Mouse (Mus musculus) 3T3-L1 (cell line): Measurements from ENCODE around the gene Ift74.
A peak's percentile ranks its signal among the peaks of the same experiment; 100 is the strongest.

ENCODE experiments used
- DNase-seq: peaks from one replicate; pipeline ENCODE4 v3.0.0-alpha.2; 2015; ENCODE audit warnings: low read depth, low spot score

Ift74 gene

GRCm38 (mm10) chr4:94691078-94691477, 76.8 kb downstream of the Ift74 start:
- no peak for DNase-seq

GRCm38 (mm10) chr4:94692175-94692574, 77.9 kb downstream of the Ift74 start:
- DNase-seq = no peak

DNA sequence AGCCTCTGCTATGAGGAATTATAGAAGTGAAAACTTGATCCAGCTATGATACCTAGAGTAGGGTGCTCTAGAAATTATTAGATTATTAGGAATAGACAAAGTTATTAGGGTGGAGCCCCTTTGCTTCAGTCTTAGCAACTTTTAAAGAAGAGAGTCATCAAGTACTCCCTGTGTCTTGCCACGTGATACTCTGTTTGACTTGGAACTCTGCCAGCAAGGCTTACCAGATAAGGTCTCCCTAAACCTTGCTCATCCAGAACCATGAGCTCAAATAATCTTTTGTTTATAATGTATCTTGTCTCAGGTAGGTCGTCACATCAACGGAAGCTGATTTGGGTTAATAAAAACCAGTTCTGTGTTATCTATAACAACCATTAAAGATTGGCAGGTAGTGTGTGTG, 82.1 kb downstream of the Ift74 start:
- no peak for DNase-seq

GRCm38 (mm10) chr4:94711002-94711401, 96.7 kb downstream of the Ift74 start:
- no peak for DNase-seq

DNA sequence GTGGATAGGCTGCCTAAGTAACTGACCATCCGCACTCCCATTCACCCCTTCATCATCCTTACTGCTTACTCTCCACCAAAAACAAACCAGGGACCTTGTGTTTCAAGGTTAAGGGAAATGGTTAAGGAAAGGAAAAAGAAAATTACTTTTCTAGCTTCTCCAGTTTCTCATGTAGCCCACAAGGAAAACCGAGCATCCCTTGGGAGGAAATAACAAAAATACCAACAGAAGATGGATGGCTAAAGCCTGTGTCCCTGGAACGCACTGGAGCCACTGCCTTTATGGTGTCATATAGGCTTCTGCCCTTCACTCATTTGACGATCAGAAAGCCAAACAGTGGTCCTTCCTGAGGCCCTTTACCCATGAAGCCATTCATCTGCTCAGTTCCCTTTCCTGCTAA, 97.1 kb downstream of the Ift74 start:
- no peak for DNase-seq

DNA sequence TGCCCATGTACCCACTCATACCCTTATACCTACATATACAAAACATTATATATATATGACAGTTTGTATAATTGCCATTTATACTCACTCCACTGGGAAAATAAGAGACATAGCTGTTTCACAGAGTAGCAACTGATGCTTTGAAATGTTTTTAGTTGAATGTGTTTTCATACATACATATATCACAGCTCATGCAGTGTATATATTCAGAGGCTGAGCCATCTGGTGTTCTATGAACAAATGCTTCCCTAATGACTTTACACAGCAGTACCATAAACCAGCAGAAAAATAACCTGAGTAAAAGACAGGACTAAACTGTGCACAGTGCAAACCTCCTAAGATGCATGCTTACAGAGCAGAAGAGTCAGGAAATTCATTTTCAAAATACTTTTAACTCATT, 99.5 kb downstream of the Ift74 start:
- DNase-seq = no peak

DNA sequence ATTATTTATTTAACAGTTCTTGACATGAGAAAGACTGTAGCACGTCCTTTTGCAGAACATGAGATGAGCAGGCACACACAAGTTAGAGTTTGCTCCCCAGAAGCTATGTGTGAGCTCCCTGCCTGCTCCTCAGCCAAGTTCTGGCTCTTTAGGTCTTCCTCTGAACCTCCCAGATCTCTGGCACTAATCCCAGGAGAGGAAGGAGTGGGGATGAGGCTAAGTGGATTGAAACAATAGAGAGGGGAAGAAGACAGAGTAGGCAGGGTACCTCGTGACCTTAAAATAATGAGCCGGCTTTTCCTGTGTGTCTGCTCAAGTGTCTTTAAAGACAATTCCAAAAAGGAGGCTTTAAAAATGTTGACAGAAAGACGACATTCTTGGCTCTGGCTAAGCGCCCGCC, 100.9 kb downstream of the Ift74 start:
- peak; percentile 12 for DNase-seq

- no peak for DNase-seq
These were observed 111.5 kb downstream of the Ift74 start for GRCm38 (mm10) chr4:94725799-94726198.

- no peak for DNase-seq
These were observed 118.4 kb downstream of the Ift74 start for GRCm38 (mm10) chr4:94732721-94733120.

DNA sequence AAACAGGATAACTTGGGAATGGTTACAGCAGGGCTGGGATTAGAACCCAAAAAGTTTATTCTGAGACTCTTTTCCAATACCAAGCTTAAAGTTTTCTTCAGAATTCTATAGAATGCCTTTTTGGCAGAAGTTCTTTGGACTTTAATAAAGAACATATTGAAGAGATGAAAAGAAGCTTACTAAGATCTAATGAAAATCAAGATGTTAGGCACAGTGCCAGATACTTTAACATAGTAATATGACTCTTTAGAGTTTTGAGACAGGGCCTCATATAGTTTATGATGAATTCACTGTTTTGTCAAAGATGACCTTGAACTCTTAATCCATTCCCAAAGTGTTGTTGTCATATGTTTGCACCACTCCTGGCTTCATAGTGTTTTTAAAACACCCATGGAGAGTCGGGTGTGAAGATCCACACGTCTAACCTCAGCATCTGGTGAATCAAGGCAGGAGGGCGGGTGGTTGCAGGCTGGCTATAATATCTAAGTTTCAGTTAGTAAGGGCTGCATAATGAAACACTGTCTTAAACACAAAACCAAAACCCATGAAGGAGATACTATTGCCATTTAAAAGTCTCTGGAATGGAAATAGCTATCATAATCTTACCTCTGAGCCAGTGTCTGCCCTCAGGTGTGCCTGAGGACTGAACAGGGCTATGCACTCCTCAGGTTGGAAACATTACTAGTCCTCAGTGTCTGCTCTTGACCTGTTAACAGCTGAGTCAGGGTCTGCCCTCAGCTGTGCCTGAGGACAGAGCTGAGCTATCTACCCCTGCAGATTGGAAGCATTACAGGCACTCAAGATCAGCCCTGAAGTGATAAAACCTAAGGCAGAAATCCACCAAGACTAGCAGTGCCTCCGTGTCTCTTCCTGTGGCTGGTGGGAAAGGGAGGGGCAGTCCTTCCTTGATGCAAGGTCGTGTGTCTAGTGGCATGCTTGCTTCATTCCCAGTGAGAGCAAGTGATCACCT, 123.3 kb downstream of the Ift74 start:
- no peak for DNase-seq

DNA sequence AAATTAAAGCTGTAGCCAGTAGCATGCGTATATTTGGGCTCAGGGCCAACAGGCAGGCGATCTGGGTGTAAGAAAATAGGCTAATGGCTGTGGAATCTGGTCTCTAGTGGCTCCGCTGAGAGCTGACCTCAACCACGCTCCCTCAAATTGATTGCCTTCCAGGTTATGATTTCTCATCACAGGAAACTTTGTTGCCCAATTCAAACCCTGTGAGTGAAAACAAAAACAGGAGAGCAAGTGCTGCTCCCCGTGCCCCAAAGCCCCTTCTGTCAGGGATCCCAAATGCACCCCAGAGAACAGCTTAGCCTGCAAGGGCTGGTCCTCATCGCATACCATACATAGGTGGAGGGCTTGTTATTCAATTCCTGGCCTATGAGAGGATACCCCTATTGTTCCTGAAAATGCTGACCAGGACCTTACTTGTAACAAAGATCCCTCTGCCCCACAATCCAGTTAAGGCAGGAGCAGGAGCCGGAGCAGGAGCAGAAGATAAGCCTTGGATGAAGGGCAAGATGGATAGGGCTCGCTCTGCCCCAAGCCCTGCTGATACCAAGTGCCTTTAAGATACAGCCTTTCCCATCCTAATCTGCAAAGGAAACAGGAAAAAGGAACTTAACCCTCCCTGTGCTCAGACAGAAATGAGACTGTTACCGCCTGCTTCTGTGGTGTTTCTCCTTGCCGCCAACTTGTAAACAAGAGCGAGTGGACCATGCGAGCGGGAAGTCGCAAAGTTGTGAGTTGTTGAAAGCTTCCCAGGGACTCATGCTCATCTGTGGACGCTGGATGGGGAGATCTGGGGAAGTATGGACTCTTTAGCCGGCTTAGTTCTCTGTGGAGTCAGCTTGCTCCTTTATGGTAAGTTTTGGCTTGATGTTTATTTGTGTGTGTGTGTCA, 124.8 kb downstream of the Ift74 start, which contains the start of gene Tek:
Gene Tek (plus strand): TSS at position 452 of the 894 bp plus-strand sequence.
- DNase-seq = peak; percentile 20

DNA sequence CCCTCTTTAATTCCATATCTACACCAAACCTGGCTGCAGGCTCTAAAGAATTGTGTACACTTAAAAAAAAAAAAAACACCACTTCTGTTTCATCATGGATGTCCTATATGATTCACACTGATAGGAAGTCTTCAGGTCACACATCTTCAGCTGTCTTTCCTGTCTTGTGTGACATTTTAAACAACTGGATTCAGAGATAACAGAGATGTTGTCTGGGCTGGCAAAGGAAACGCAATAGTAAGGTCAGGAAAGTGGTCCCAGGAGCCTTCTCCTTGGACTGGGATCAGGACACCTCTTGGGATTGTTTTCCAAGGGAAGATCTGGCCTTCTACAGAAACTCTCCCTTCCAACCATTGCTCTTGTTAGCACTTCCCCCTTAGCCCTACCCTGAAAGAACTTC, 127.5 kb downstream of the Ift74 start:
- DNase-seq = no peak
